Mouse (Mus musculus): ENCODE data around the gene Camk1g.

DNA sequence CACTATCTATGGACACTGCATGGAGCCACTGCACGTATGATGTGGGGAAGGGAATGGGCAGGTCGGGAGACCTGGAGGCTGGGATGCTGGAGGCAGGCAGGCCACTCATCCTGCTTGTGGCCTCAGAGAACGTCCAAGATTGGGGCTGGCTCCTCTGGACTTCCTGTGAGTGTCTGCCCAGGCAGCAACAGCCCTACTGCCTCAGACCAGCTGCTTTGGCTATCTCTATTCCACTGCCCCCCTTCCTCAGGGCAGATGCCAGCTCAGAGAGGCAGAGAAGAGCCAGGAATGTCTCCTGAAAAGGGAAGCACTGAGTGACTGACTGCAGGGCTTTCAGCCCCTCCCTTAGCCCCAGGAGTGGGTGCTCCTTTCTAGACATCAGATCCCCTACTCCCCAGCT lies 23.2 kb downstream of the Camk1g start:
- TF ChIP-seq ZNF384 (IDR thresholded peaks at IDR 0.05; ENCODE audit: low read depth, low read length) (no peak), MAFK (IDR thresholded peaks at IDR 0.05; ENCODE audit: insufficient read depth, low read depth, low read length) (no peak)

All from ES-E14 (cell line).